In genomic region chr11:95648827-95649226, GRCm38 (mm10) we compare ENCODE assay signal across 9 mouse cellular contexts. TPM values are rescaled to one million over a fixed set of nuclear protein-coding genes. Genes with fewer than 3 reads are reported as not detected.
DNase-seq lines count a peak whose midpoint lies in the region; ATAC-seq lines count a peak whose summit lies in the region.
"Had no signal": no experiment of that assay in that cellular context is flagged by ENCODE, and none has a peak within 500 bp of the region (broad histone marks: within the 10 kb centered on the region; RNA-seq: fewer than 3 reads in every experiment).

No protein-coding gene starts in this region.

- no peak overlapping the region for H3K4me2 ChIP-seq in neural tube, embryonic 15.5 days
- no peak overlapping the region for H3K4me2 ChIP-seq in kidney, embryonic 16.5 days (replicated peaks; ENCODE audit: low read depth, low read length)
- no peak overlapping the region for H3K4me2 ChIP-seq in liver, embryonic 11.5 days

- peak; percentile 87 for DNase-seq in neural tube, embryonic 10.5 days (ENCODE audit: extremely low spot score, low spot score)
- DNase-seq in gastrocnemius, postnatal 10 days: peak; percentile 72
- peak; percentile 71 for DNase-seq in liver, embryonic 11.5 days (ENCODE audit: low spot score)
- DNase-seq in retina, embryonic 14.5 days (ENCODE audit: low spot score): peak; percentile 97
- DNase-seq in thymus, postnatal 14 days: peak; percentile 74

- H3K9ac ChIP-seq in neural tube, embryonic 15.5 days (replicated peaks): no peak overlapping the region
- no peak overlapping the region for H3K9ac ChIP-seq in kidney, embryonic 16.5 days (replicated peaks; ENCODE audit: low read length)
- H3K9ac ChIP-seq in liver, embryonic 11.5 days (ENCODE audit: low read depth, low read length): no peak overlapping the region

- H3K27ac ChIP-seq in neural tube, embryonic 15.5 days (replicated peaks): no peak overlapping the region
- H3K27ac ChIP-seq in kidney, embryonic 16.5 days (ENCODE audit: low read length): no peak overlapping the region
- no peak overlapping the region for H3K27ac ChIP-seq in liver, embryonic 11.5 days (ENCODE audit: low read depth, low read length)

- 2% methylated on average over 4 of the region's 4 CpGs for WGBS in neural tube, embryonic 15.5 days
- WGBS in kidney, embryonic 16.5 days: 4% methylated on average over 4 of the region's 4 CpGs
- WGBS in liver, embryonic 11.5 days: 6% methylated on average over 4 of the region's 4 CpGs

- H3K4me3 ChIP-seq in neural tube, embryonic 15.5 days (replicated peaks): no peak overlapping the region
- H3K4me3 ChIP-seq in kidney, embryonic 16.5 days (ENCODE audit: low read length): no peak overlapping the region
- H3K4me3 ChIP-seq in liver, embryonic 11.5 days (ENCODE audit: low read depth, low read length): no peak overlapping the region
- H3K4me3 ChIP-seq: erythroblast, embryonic 14.5 days had no signal

- peaks cover 18% of the 10 kb centered on the region for H3K4me1 ChIP-seq in neural tube, embryonic 15.5 days
- peaks cover 35% of the 10 kb centered on the region for H3K4me1 ChIP-seq in kidney, embryonic 16.5 days (ENCODE audit: insufficient read depth, low read length)
- peaks cover 4% of the 10 kb centered on the region for H3K4me1 ChIP-seq in liver, embryonic 11.5 days (replicated peaks; ENCODE audit: control insufficient read depth, insufficient read depth, low read length)

- H3K9me3 ChIP-seq in neural tube, embryonic 15.5 days (replicated peaks): no peaks in the 10 kb centered on the region
- no peaks in the 10 kb centered on the region for H3K9me3 ChIP-seq in kidney, embryonic 16.5 days (ENCODE audit: low read length)
- H3K9me3 ChIP-seq in liver, embryonic 11.5 days (ENCODE audit: control insufficient read depth, low read length): no peaks in the 10 kb centered on the region

- H3K36me3 ChIP-seq in neural tube, embryonic 15.5 days: no peaks in the 10 kb centered on the region
- no peaks in the 10 kb centered on the region for H3K36me3 ChIP-seq in kidney, embryonic 16.5 days (ENCODE audit: insufficient read depth, low read length)
- no peaks in the 10 kb centered on the region for H3K36me3 ChIP-seq in liver, embryonic 11.5 days (ENCODE audit: control insufficient read depth, insufficient read depth, low read length)

- H3K27me3 ChIP-seq in neural tube, embryonic 15.5 days (replicated peaks): peaks cover 34% of the 10 kb centered on the region
- peaks cover 19% of the 10 kb centered on the region; the same call in 1 of the 2 replicates for H3K27me3 ChIP-seq in kidney, embryonic 16.5 days (ENCODE audit: insufficient read depth, low read length)
- peaks cover 54% of the 10 kb centered on the region for H3K27me3 ChIP-seq in liver, embryonic 11.5 days (replicated peaks; ENCODE audit: control insufficient read depth, insufficient read depth, low read length)

- no peak for ATAC-seq in neural tube, embryonic 15.5 days (ENCODE audit: low FRiP score)
- ATAC-seq in common myeloid progenitor, adult 5-6 weeks (replicated peaks; ENCODE audit: low read depth, poor library complexity, severe bottlenecking): peak; percentile 75
- ATAC-seq in kidney, embryonic 16.5 days (ENCODE audit: low FRiP score, low TSS enrichment): peak; percentile 64
- ATAC-seq in liver, embryonic 11.5 days (replicated peaks; ENCODE audit: low FRiP score): no peak

RNA-seq across cellular contexts. Expression of gene Phb, which starts 17.9 kb away (rescaled TPM):
- 205 and 208 TPM in 2 replicates for polyA plus RNA-seq in neural tube, embryonic 15.5 days (2015; fragmentation: Nextera tagmentation; extraction: Ambion mirVana)
- 116 and 119 TPM in 2 replicates for total RNA-seq in common myeloid progenitor, adult 5-6 weeks (2017)
- total RNA-seq in gastrocnemius, postnatal 10 days (2021): 100 to 1,000 TPM; 139 to 155 TPM
- 258 and 288 TPM in 2 replicates for polyA plus RNA-seq in kidney, embryonic 16.5 days (2015; fragmentation: Nextera tagmentation; extraction: Ambion mirVana)
- 308 and 337 TPM in 2 replicates for polyA plus RNA-seq in liver, embryonic 11.5 days (2014; fragmentation: Nextera tagmentation; extraction: Ambion mirVana)

Comparison
In these comparisons a context has a peak if more than half of its experiments do, and no peak if none do; other contexts are left out.
1. ATAC-seq: peak in common myeloid progenitor, adult 5-6 weeks (single experiment) and kidney, embryonic 16.5 days (single experiment); none in neural tube, embryonic 15.5 days (single experiment) and liver, embryonic 11.5 days (single experiment).
2. Peak in every context shown above with its lines, with median percentiles within 50 percentile points of each other: DNase-seq.